Mouse (Mus musculus): ENCODE measurements around the gene Tax1bp3.

Tax1bp3 gene

GRCm38 (mm10) chr11:73176608-73177508 is at the start of gene Tax1bp3, which contains the start of gene Emc6:
Tax1bp3 (plus strand) TSS chr11:73177083.
Emc6 (minus strand) TSS chr11:73177037.
- peak; percentile 96 for DNase-seq

- no peak for DNase-seq
Observed at GRCm38 (mm10) chr11:73131020-73131419, 45.9 kb upstream of the Tax1bp3 start.

- no peak for DNase-seq
Observed at GRCm38 (mm10) chr11:73132999-73133398, 43.9 kb upstream of the Tax1bp3 start.

- DNase-seq: no peak
Observed at GRCm38 (mm10) chr11:73134222-73134621, 42.7 kb upstream of the Tax1bp3 start.

GRCm38 (mm10) chr11:73136587-73136986 is 40.3 kb upstream of the Tax1bp3 start:
- no peak for DNase-seq

GRCm38 (mm10) chr11:73137116-73137515 is 39.8 kb upstream of the Tax1bp3 start:
- DNase-seq: no peak

- DNase-seq: peak; percentile 84
Observed at GRCm38 (mm10) chr11:73137591-73138501, 39.0 kb upstream of the Tax1bp3 start, which contains the start of gene Haspin. Haspin (minus strand) TSS chr11:73138294.

- DNase-seq: no peak
Observed at GRCm38 (mm10) chr11:73144261-73144681, 32.6 kb upstream of the Tax1bp3 start.

- DNase-seq: no peak
Observed at GRCm38 (mm10) chr11:73146026-73146974, 30.6 kb upstream of the Tax1bp3 start.

- DNase-seq: no peak
Observed at GRCm38 (mm10) chr11:73146975-73147365, 29.9 kb upstream of the Tax1bp3 start.

GRCm38 (mm10) chr11:73148209-73148608 is 28.7 kb upstream of the Tax1bp3 start:
- DNase-seq: no peak

- DNase-seq: no peak
Observed at GRCm38 (mm10) chr11:73155071-73155470, 21.8 kb upstream of the Tax1bp3 start.

GRCm38 (mm10) chr11:73159957-73160810 is 16.7 kb upstream of the Tax1bp3 start, which contains the start of gene P2rx5:
P2rx5 (plus strand) TSS chr11:73160421.
- no peak for DNase-seq

GRCm38 (mm10) chr11:73160811-73161200 is 16.1 kb upstream of the Tax1bp3 start:
- no peak for DNase-seq

- no peak for DNase-seq
Observed at GRCm38 (mm10) chr11:73161616-73162015, 15.3 kb upstream of the Tax1bp3 start.

GRCm38 (mm10) chr11:73162284-73162683 is 14.6 kb upstream of the Tax1bp3 start:
- no peak for DNase-seq

- no peak for DNase-seq
Observed at GRCm38 (mm10) chr11:73168071-73168470, 8.8 kb upstream of the Tax1bp3 start.

- no peak for DNase-seq
Observed at GRCm38 (mm10) chr11:73168576-73168975, 8.3 kb upstream of the Tax1bp3 start.

GRCm38 (mm10) chr11:73169231-73169630 is 7.7 kb upstream of the Tax1bp3 start:
- no peak for DNase-seq

GRCm38 (mm10) chr11:73172186-73172585 is 4.7 kb upstream of the Tax1bp3 start:
- no peak for DNase-seq

- DNase-seq: no peak
Observed at GRCm38 (mm10) chr11:73175612-73176011, 1.3 kb upstream of the Tax1bp3 start.

All from cerebellum, adult 9-10 months (tissue).